Mouse (Mus musculus): Measurements from ENCODE around the gene Fastkd1. TPM values are rescaled to one million over a fixed set of nuclear protein-coding genes. Genes with fewer than 3 reads are reported as not detected.
A peak's percentile ranks its signal among the peaks of the same experiment; 100 is the strongest.
"Not testable (repeated sequence)": the region's sequence is repeated elsewhere in the genome, so short reads cannot be mapped to it uniquely, and the experiment has no call there.

Gene Fastkd1
- polyA plus RNA-seq, 1 experiment from 2014 or later: 12.1 TPM

GRCm38 (mm10) chr2:69693501-69693900, 19.8 kb downstream of the Fastkd1 start:
- H3K4me2 ChIP-seq (replicated peaks): no peak overlapping the region
- H3K27me3 ChIP-seq: no peaks in the 10 kb centered on the region
- H3K9me3 ChIP-seq: no peaks in the 10 kb centered on the region
- peaks cover 59% of the 10 kb centered on the region for H3K36me3 ChIP-seq
- 88% methylated on average over 11 of the region's 11 CpGs for whole genome bisulfite sequencing
- no peak for ATAC-seq (ENCODE audit: low FRiP score, low read depth)
- H3K27ac ChIP-seq: no peak overlapping the region
- H3K4me1 ChIP-seq: no peaks in the 10 kb centered on the region
- H3K9ac ChIP-seq: no peak overlapping the region
- no peak overlapping the region for H3K4me3 ChIP-seq

DNA sequence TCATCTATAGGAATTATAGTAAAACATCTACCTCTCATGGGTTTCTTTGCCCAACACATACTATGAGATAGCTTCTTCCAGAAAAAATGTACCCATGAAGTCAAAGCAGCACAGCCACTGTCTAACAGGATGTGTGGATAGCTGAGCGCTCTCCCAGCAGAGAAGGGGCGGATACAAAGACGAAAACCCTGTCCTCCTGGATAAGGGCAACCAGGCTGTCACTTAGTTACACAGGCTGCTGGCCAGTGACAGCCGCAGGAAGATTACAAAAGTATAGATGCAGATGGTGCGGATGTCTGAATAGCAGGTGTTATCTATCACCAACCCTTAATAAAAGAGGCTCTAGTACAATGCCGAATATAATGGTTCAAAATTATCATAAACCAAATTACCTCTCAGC, 22.5 kb downstream of the Fastkd1 start:
- Histone ChIP-seq H3K9ac (no peak overlapping the region), H3K4me3 (no peak overlapping the region), H3K27me3 (no peaks in the 10 kb centered on the region), H3K27ac (no peak overlapping the region), H3K4me2 (replicated peaks) (no peak overlapping the region), H3K9me3 (no peaks in the 10 kb centered on the region), H3K4me1 (no peaks in the 10 kb centered on the region), H3K36me3 (peaks cover 60% of the 10 kb centered on the region)
- WGBS: 95% methylated on average over 6 of the region's 6 CpGs
- no peak for ATAC-seq (ENCODE audit: low FRiP score, low read depth)

DNA sequence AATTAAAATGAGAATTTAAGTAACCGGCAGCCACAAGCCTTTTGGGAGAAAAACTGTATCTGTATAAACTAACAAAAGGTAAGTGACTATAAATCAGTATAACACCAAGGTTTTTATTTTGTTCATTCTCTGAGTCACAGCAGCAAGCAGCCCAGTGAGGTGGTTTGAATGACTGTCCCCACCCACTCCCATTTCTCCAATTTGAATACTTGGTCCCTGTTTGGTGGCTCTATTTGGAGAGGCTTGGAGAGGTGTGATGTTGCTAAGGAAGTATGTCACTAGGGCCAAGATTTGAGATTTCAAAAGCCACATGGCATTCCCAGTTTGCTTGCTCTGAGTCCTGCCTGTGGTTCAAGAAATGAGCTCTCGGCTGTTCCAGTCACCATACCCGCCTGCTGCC, 23.1 kb downstream of the Fastkd1 start:
- no peak overlapping the region for H3K27ac ChIP-seq
- no peak overlapping the region for H3K4me2 ChIP-seq (replicated peaks)
- H3K4me1 ChIP-seq: no peaks in the 10 kb centered on the region
- peaks cover 60% of the 10 kb centered on the region for H3K36me3 ChIP-seq
- no peak overlapping the region for H3K4me3 ChIP-seq
- no peaks in the 10 kb centered on the region for H3K27me3 ChIP-seq
- no peak for ATAC-seq (ENCODE audit: low FRiP score, low read depth)
- 88% methylated on average over 3 of the region's 3 CpGs for WGBS
- no peaks in the 10 kb centered on the region for H3K9me3 ChIP-seq
- H3K9ac ChIP-seq: no peak overlapping the region

- 85% methylated on average over 3 of the region's 3 CpGs for WGBS
- no peak for ATAC-seq (ENCODE audit: low FRiP score, low read depth)
- H3K9me3 ChIP-seq: no peaks in the 10 kb centered on the region
- H3K4me2 ChIP-seq (replicated peaks): no peak overlapping the region
- H3K4me1 ChIP-seq: no peaks in the 10 kb centered on the region
- H3K36me3 ChIP-seq: peaks cover 31% of the 10 kb centered on the region
- H3K9ac ChIP-seq: no peak overlapping the region
- no peaks in the 10 kb centered on the region for H3K27me3 ChIP-seq
- H3K4me3 ChIP-seq: no peak overlapping the region
- H3K27ac ChIP-seq: no peak overlapping the region
These were observed 28.8 kb downstream of the Fastkd1 start for GRCm38 (mm10) chr2:69684488-69684887.

GRCm38 (mm10) chr2:69683036-69683805, 30.1 kb downstream of the Fastkd1 start:
- ATAC-seq (ENCODE audit: low FRiP score, low read depth): no peak
- no peaks in the 10 kb centered on the region for H3K4me1 ChIP-seq
- no peak overlapping the region for H3K27ac ChIP-seq
- no peak overlapping the region for H3K4me2 ChIP-seq (replicated peaks)
- H3K27me3 ChIP-seq: no peaks in the 10 kb centered on the region
- 90% methylated on average over 13 of the region's 13 CpGs for WGBS
- H3K9ac ChIP-seq: no peak overlapping the region
- H3K36me3 ChIP-seq: peaks cover 24% of the 10 kb centered on the region
- H3K4me3 ChIP-seq: no peak overlapping the region
- H3K9me3 ChIP-seq: no peaks in the 10 kb centered on the region

GRCm38 (mm10) chr2:69681931-69682330, 31.4 kb downstream of the Fastkd1 start:
- 90% methylated on average over 4 of the region's 4 CpGs for WGBS
- Histone ChIP-seq H3K9me3 (no peaks in the 10 kb centered on the region), H3K36me3 (peaks cover 15% of the 10 kb centered on the region), H3K9ac (no peak overlapping the region), H3K4me2 (replicated peaks) (no peak overlapping the region), H3K4me1 (no peaks in the 10 kb centered on the region), H3K27ac (no peak overlapping the region), H3K4me3 (no peak overlapping the region), H3K27me3 (no peaks in the 10 kb centered on the region)
- ATAC-seq (ENCODE audit: low FRiP score, low read depth): no peak

GRCm38 (mm10) chr2:69679990-69680389, 33.3 kb downstream of the Fastkd1 start:
- H3K9ac ChIP-seq: no peak overlapping the region
- no peak overlapping the region for H3K27ac ChIP-seq
- no peaks in the 10 kb centered on the region for H3K4me1 ChIP-seq
- peaks cover 12% of the 10 kb centered on the region for H3K36me3 ChIP-seq
- no peak for ATAC-seq (ENCODE audit: low FRiP score, low read depth)
- H3K9me3 ChIP-seq: no peaks in the 10 kb centered on the region
- no peak overlapping the region for H3K4me2 ChIP-seq (replicated peaks)
- H3K4me3 ChIP-seq: no peak overlapping the region
- no peaks in the 10 kb centered on the region for H3K27me3 ChIP-seq
- 52% methylated on average over 6 of the region's 6 CpGs for WGBS

DNA sequence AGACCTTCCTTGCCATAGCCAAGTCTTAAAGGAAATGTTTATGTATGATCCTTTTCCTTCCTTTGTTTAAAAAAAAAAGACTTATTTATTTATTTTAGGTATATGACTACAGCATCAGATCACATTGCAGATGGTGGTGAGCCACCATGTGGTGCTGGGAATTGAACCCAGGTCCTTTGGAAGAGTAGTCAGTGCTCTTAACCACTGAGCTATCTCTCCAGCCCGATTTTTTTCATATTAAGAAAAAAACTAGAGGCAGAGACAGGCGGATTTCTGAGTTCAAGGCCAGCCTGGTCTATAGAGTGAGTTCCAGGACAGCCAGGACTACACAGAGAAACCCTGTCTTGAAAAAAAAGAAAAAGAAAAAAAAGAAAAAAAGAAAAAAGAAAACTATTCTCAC, 36.1 kb downstream of the Fastkd1 start:
- not testable (repeated sequence) for H3K9ac ChIP-seq; ATAC-seq (ENCODE audit: low FRiP score, low read depth); H3K27me3 ChIP-seq; H3K4me3 ChIP-seq; H3K27ac ChIP-seq; H3K4me2 ChIP-seq (replicated peaks); H3K9me3 ChIP-seq; H3K4me1 ChIP-seq; H3K36me3 ChIP-seq
- WGBS: 86% methylated on average over 2 of the region's 2 CpGs

DNA sequence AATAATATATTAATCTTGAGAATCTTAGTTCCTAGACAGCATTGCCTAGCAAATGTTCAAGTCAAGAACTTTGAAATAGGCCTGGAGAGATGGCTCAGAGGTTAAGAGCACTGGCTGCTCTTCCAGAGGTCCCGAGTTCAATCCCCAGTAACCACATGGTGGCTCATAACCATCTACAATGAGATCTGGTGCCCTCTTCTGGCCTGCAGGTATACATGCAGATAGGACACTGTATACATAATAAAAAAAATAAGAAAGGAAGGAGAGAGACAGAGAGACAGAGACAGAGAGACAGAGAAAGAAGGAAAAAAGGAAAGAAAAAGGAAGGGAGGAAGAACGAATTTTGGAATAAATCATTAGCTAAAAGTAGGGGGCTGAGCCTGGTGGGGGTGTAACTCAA, 36.6 kb downstream of the Fastkd1 start:
- ATAC-seq (ENCODE audit: low FRiP score, low read depth): no peak
- Histone ChIP-seq H3K4me3 (no peak overlapping the region), H3K27ac (no peak overlapping the region), H3K27me3 (no peaks in the 10 kb centered on the region), H3K36me3 (peaks cover 5% of the 10 kb centered on the region; the same call in 1 of the 2 replicates), H3K9me3 (no peaks in the 10 kb centered on the region), H3K4me1 (no peaks in the 10 kb centered on the region), H3K4me2 (replicated peaks) (no peak overlapping the region), H3K9ac (no peak overlapping the region)
- WGBS: 65% methylated on average over 2 of the region's 2 CpGs

DNA sequence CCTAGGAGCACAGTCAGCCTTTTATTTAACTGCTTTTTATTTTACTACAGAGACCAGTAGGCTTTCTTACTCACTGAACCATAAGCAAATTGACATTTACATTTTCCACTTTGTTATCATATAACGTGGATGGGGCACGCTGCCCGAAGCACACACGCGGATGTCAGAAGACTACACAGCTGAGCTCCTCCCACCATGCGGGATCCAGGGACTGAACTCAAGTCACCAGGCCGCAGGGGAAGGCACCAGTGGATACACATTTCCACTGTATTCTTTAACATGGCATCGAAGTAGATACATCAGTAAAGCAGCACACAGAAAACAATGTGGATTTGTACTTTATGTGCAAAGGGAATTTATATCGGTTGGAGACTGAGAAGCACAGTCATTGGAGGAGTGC, 38.0 kb downstream of the Fastkd1 start:
- Histone ChIP-seq H3K9me3 (no peaks in the 10 kb centered on the region), H3K9ac (no peak overlapping the region), H3K4me2 (replicated peaks) (no peak overlapping the region), H3K4me1 (no peaks in the 10 kb centered on the region), H3K27me3 (no peaks in the 10 kb centered on the region), H3K27ac (no peak overlapping the region), H3K4me3 (no peak overlapping the region), H3K36me3 (peaks cover 5% of the 10 kb centered on the region; the same call in 1 of the 2 replicates)
- ATAC-seq (ENCODE audit: low FRiP score, low read depth): no peak
- 94% methylated on average over 9 of the region's 9 CpGs for WGBS

DNA sequence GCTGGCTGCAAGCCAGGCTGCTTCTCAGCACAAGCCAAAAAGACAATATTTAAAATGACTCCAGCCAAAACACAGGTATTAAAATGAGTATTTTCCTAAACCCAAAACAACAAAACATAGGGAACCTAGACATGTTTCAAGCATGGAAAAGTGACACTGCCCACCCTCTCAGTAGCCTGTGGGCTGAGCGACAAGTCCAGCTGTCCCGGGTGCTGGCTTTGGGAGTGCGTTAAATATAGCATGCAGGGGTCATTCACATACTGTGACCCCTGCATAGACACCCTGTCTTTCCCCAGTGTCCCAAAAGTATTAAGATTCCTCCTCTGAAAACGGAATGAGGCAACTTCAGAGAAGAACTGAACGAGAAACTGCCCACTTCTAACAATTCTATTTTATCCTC, 39.6 kb downstream of the Fastkd1 start:
- H3K36me3 ChIP-seq: 0 out of 2 replicates have a peak, but pooled peaks cover 5% of the 10 kb centered on the region
- WGBS: 76% methylated on average over 5 of the region's 5 CpGs
- no peaks in the 10 kb centered on the region for H3K27me3 ChIP-seq
- ATAC-seq (ENCODE audit: low FRiP score, low read depth): no peak
- H3K9ac ChIP-seq: no peak overlapping the region
- no peaks in the 10 kb centered on the region for H3K4me1 ChIP-seq
- H3K4me3 ChIP-seq: no peak overlapping the region
- H3K4me2 ChIP-seq (replicated peaks): no peak overlapping the region
- H3K27ac ChIP-seq: no peak overlapping the region
- H3K9me3 ChIP-seq: no peaks in the 10 kb centered on the region

DNA sequence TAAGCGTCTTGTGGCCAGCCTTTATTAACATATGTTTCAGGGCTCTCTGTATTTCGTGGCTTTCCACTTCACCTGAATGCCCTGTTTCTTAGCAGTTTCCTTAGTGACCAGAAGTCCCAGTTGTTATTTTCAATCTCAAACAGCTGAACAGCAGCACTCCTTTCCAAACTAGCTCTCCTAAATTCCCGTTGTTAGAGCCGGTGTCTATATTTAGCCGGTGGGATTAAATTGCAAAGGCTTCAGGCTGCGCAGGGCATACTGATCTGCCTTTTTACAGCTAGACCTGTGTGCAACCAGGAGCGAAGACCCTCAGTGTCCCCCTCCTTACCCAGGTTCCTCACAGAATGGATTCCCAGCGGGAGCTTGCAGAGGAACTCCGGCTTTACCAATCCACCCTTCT, 43.5 kb downstream of the Fastkd1 start, which contains the start of gene Klhl41:
TSS of gene Klhl41 (plus strand) at position 268 of the 400 bp plus-strand sequence.
- Histone ChIP-seq H3K36me3 (peaks cover 12% of the 10 kb centered on the region; the same call in 1 of the 2 replicates), H3K9me3 (no peaks in the 10 kb centered on the region), H3K9ac (no peak within 1 kb of the TSS), H3K4me2 (replicated peaks) (no peak within 1 kb of the TSS), H3K27me3 (no peaks in the 10 kb centered on the region), H3K27ac (no peak within 1 kb of the TSS), H3K4me1 (no peaks in the 10 kb centered on the region), H3K4me3 (0 out of 2 replicates have a peak within 1 kb of the TSS, but pooled peaks have one; percentile 4)
- 71% methylated on average over 9 of the region's 9 CpGs for whole genome bisulfite sequencing
- ATAC-seq (ENCODE audit: low FRiP score, low read depth): no peak

DNA sequence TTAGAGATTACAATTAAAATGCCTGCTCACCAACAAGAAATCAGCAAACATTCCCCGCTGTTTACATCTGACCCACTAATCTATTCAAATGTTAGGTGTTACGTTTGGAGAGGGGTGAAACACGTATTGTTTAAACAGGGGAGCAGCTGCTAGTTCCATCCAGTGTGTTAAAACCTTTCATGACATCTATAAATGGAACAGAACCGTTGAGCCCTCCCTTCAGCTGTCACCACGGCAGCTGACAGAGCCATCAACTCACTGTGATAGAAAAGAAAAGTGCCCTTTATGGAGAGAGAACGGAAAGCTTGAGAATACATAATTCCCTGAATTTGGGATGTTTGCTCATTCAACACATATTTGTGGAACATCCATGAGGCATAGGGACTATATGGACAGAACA, 44.9 kb downstream of the Fastkd1 start:
- H3K9me3 ChIP-seq: no peaks in the 10 kb centered on the region
- ATAC-seq (ENCODE audit: low FRiP score, low read depth): no peak; the same call in 1 of the 2 replicates
- H3K36me3 ChIP-seq: peaks cover 19% of the 10 kb centered on the region
- no peak overlapping the region for H3K27ac ChIP-seq
- H3K4me1 ChIP-seq: no peaks in the 10 kb centered on the region
- H3K4me3 ChIP-seq: no peak overlapping the region
- no peaks in the 10 kb centered on the region for H3K27me3 ChIP-seq
- 76% methylated on average over 6 of the region's 6 CpGs for WGBS
- H3K9ac ChIP-seq: no peak overlapping the region
- H3K4me2 ChIP-seq (replicated peaks): no peak overlapping the region

Measured in limb, embryonic 13.5 days (tissue).